Mouse (Mus musculus) A20 (cell line): ENCODE measurements around the gene Atf5.
A peak's percentile ranks its signal among the peaks of the same experiment; 100 is the strongest.

Experiments
- DNase-seq: peaks from one replicate; pipeline ENCODE4 v3.0.0-alpha.2; 2011; ENCODE audit warnings: low read depth, low spot score

Atf5 gene

DNA sequence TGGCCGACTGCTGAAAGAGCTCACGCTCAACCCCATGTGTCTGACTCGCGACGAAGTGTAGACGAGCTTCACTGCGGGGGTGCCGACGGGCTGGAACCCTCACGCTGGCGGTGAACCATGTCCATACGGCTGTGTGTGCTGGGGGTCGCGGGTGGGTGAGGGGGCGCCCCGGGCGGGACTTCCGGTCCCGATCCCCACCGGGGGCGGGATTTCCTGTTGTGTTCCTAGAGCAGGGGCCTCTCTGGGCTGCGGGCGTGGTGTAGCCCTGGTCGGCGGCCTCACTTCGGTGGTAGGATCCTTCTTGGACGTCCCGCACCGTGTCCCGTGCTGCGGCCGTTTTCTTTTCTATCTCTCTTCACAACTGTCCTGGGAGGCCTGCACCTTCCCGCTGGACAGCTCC, 33.7 kb upstream of the Atf5 start:
- DNase-seq: peak; percentile 82

- DNase-seq: peak; percentile 95
Measured at GRCm38 (mm10) chr7:44849416-44850111, 33.1 kb upstream of the Atf5 start.

GRCm38 (mm10) chr7:44848561-44849415, 32.3 kb upstream of the Atf5 start, which contains the start of the genes Akt1s1 and Tbc1d17:
Gene Akt1s1 (plus strand): TSS chr7:44848991.
Gene Tbc1d17 (minus strand): TSS chr7:44849079.
- DNase-seq: peak; percentile 100

DNA sequence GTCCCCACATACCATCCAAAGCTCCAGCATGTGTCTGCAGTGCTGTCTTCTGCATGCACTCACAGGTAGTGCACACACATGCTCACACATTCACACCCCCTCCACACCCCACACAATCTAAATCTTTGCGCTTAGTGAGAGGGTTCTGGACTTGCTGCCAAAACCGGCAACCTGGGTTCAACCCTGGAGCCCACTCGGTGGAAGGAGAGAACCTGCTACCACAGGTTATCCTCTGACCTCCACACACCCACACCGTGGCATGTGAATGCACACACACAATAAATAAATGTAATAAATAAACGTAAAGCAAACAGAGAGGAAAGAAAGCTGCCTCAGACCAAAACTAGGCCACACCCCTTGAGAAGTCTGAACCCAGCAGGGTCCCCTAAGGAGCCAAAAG, 31.3 kb upstream of the Atf5 start:
- DNase-seq: no peak

GRCm38 (mm10) chr7:44846804-44847203, 30.3 kb upstream of the Atf5 start:
- no peak for DNase-seq

GRCm38 (mm10) chr7:44845006-44845405, 28.5 kb upstream of the Atf5 start:
- no peak for DNase-seq

GRCm38 (mm10) chr7:44841825-44842463, 25.5 kb upstream of the Atf5 start:
- no peak for DNase-seq

DNA sequence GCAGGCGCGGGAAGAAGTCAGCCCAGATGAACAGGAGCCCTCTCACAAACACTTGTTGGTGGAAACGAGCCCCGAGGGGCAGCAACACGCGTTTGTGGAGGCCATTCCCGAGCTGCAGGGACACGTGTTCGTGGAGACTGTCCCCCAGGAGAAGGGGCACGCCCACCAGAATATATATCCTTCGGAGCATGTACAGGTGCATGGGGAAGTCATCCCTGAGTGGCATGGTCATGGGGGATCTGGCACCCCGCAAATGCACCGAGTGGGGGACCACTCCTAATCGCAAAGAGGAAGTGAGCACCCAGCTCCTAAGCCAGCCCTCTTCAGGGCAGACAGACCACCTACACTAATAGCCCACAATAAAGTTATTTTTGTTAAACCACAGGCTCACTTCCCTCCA, 24.0 kb upstream of the Atf5 start:
- peak; percentile 74 for DNase-seq

GRCm38 (mm10) chr7:44839491-44840191, 23.2 kb upstream of the Atf5 start:
- DNase-seq: peak; percentile 78

DNA sequence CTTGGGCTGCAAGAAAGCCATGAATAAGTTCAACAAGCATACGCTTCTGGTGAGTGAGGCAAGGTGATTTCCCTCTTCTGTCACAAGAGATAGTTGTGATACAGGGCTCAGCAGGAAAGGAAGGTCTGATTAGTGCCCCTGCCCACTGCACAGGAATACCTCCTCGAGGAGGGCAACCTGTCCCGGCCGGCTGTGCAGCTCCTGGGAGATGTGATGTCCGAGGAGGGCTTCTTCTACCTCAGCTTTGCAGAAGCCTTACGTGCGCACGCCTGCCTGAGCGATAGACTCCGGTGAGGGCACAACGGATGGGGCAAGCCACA, 22.7 kb upstream of the Atf5 start:
- no peak for DNase-seq

DNA sequence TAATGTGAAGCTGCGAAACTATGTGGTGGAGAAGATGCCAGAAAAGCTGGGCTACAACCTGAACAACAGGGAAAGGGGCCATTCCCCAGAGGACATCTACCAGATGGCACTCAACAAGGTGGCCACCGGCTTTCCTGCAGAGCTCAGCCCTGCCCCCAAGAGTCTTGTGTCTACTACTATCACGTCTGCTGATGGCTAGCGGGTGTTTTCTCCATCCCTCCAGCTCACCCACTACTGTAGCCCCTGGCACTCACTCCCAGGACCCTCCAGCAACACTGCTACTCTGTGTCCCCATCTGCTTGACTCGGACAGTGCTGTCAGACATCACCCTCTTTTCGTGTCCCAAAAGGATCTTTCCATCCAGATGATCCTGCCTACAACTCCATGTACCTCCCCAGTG, 21.6 kb upstream of the Atf5 start:
- no peak for DNase-seq

- peak; percentile 49 for DNase-seq
Measured at GRCm38 (mm10) chr7:44836423-44837053, 20.1 kb upstream of the Atf5 start.

GRCm38 (mm10) chr7:44836016-44836404, 19.6 kb upstream of the Atf5 start:
- DNase-seq: peak; percentile 71

GRCm38 (mm10) chr7:44835373-44836015, 19.0 kb upstream of the Atf5 start:
- DNase-seq: peak; percentile 64

GRCm38 (mm10) chr7:44832763-44833162, 16.3 kb upstream of the Atf5 start:
- DNase-seq: no peak

DNA sequence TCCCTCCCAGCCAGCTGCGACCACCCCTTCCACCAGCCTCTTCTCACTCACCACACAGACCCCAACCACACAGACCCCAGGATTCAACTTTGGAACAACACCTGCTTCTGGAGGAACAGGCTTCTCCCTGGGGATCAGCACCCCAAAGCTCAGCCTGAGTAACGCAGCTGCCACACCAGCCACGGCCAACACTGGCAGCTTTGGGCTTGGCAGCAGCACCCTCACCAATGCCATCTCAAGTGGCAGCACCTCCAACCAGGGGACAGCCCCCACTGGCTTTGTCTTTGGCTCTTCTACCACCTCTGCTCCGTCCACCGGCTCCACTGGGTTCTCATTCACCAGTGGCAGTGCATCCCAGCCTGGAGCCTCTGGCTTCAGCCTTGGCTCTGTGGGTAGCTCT, 12.2 kb upstream of the Atf5 start:
- DNase-seq: no peak

- no peak for DNase-seq
Measured at GRCm38 (mm10) chr7:44826771-44827170, 10.3 kb upstream of the Atf5 start.

GRCm38 (mm10) chr7:44824872-44825271, 8.4 kb upstream of the Atf5 start:
- DNase-seq: peak; percentile 62

- no peak for DNase-seq
Measured at GRCm38 (mm10) chr7:44823409-44823808, 7.0 kb upstream of the Atf5 start.

DNA sequence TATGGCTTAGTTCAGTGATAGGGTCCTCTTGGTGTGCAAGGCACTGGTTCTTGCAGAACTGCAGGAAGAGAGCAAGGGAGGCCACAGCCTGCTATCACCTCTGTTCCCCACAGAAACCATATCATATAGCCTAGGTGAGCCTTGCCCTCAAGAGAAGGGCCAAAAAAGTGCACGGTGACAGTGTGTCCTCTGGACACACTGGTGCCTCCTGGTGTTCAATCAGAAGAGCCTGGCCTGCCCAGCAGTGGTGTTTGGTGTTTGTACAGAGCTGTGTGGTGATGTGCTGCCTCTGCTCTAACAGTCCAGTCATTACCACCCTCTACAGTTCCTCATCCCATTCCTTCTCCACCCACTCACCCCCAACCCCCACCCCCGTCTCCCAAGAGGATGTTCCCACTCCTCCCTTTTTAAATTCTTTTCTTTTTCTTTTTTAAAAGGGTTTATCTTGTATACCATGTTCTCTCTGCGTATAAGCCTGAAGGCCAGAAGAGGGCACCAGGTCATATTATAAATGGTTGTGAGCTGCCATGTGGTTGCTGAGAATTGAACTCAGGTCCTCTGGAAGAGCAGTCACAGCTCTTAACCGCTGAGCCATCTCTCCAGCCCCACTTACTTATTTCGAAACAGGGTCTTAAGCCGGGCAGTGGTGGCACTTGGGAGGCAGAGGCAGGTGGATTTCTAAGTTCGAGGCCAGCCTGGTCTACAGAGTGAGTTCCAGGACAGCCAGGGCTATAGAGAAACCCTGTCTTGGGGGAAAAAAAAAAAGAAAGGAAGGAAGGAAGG, 5.4 kb upstream of the Atf5 start:
- DNase-seq: peak; percentile 40
